Mouse (Mus musculus) mesoderm, embryonic 11.5 days (tissue): ENCODE results near the gene Gm8947.

ENCODE experiments used
- DNase-seq: peaks from one replicate; pipeline ENCODE4 v3.0.0-alpha.2; 2012; ENCODE audit warnings: low read depth, low spot score

Gm8947 gene

DNA sequence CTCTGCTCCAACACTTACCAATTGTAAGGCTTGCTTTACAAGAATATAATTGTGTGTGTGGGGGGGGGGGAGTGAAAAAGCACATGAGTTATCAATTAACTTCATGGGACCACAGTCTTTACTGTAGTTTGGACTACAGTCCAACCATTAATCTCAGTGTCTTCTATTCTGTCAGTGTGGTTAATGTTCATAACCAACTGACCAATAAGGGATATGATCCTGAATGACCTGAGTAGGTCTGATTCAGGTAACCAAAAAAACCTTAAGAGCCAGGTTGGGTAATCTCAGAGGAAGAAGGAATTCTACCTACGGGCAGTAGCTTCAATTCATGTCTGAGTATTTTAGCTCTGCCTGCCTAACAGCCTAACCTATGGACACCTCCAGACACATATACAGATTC, 32.4 kb downstream of the Gm8947 start:
- no peak for DNase-seq

GRCm38 (mm10) chr1:151227506-151227905, 35.3 kb downstream of the Gm8947 start:
- DNase-seq = no peak

DNA sequence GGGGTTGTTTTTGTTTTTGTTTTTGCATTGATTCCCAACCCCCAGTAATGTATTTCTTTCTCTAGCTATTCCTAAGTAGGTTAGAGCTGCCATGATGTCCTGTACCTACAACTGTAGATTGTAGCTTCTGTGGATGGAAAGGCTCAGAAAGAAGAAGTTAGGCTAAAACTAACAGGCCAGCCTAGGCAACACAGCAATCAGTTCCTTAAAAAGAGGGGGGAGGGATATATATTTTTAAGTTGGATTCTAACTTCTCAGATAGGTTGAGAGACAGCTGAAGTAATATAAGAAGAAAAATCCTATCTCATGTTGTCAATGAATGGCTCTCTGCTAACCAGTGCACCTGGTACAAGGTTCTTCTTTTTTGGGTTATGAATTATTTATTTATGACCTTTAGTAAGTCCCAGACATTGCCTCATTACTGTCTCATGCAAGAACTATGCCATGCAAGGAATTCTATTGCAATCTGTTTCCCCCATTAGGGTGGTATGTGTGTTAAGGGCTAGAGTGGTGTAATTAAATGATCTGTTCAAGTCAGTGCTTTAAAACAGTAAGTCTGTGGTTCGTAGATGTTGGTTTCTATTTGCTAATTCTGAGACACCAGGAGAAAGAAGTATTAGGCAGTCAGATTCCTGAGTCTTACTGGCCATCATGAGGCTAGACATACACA, 36.3 kb downstream of the Gm8947 start:
- no peak for DNase-seq

DNA sequence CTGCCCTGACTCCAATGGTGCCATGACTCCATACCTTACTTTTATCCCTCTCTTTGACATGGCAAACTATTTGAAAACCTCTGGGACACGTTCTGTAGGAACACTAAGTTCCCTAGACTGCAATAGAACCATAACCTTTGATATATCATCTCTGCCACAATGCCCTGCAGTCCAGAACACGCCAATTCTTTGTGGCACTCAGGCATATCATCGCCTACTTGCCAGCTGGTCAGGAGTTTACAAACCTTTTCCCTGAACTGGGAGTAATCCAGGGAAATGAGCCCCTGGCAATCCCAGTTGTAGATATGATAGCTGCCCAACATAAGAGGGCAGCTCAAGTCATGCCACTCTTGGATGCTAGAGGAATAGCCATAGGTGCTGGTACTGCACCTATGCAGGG, 40.2 kb downstream of the Gm8947 start:
- DNase-seq = no peak

GRCm38 (mm10) chr1:151233756-151234155, 41.6 kb downstream of the Gm8947 start:
- DNase-seq = no peak

DNA sequence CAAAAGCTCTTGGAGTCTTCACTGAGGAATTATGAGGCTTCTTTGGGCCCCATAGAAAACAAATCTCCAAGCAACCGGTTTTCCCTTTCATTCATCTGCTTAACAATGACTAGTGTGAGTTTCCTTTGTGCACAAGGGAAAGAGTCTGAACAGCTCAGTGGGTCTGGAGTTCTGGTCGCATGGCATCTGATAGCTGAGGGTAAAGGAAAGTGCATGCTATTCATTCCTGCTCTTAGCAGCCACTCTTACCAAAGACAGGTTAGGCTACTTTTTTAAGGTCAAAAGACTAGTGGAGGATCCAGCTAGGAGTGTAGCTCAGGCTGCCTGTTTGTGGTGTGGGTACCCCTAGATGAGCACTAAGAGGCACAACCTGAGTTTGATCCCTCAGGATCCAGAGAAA, 43.4 kb downstream of the Gm8947 start:
- DNase-seq = no peak

DNA sequence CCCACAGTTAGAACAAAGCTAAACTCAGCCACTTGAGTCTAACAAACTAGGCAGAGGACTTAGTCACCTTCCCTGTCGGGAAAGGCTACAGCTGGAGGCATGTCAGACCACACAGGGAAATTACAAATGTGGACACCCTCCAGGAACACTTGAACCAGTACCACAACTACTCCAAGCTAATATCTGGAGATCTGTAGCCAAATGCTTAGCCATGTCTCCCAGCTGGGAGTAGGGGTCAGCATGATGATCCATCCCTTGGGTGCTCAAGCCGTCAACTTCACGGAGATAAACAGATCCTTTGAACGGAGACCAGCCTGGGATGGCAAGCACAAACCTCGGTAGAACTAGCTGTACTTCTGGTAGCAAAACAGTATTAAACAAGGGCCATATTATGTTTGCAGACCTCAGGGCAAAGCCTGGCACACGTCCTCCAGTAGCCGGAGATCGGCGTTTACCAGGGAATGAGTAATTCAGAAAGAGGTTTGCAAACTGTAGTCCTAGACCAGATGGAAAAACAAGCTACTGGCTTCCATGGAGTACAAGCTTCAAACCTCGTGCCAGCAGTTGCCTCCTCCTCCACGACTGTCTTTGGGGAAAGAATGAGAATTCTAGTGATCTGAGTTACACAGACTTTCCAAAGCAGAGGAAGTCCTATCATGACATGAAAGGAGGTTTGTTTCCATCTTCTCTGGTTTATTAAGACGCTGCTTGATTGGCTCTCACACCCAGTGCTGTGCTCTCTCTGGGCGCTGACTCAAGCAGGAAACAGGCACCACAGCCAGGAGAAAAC, 44.2 kb downstream of the Gm8947 start:
- no peak for DNase-seq

GRCm38 (mm10) chr1:151237780-151238179, 45.6 kb downstream of the Gm8947 start:
- DNase-seq = no peak

GRCm38 (mm10) chr1:151243332-151243731, 51.2 kb downstream of the Gm8947 start:
- DNase-seq = no peak
